Mouse (Mus musculus): ENCODE data around the gene Tpp2. TPM values are rescaled to one million over a fixed set of nuclear protein-coding genes. Genes with fewer than 3 reads are reported as not detected.
"Not testable (repeated sequence)": the region's sequence is repeated elsewhere in the genome, so short reads cannot be mapped to it uniquely, and the experiment has no call there.

Tpp2 gene
- polyA plus RNA-seq, 1 experiment from 2014 or later: 62.7 TPM

DNA sequence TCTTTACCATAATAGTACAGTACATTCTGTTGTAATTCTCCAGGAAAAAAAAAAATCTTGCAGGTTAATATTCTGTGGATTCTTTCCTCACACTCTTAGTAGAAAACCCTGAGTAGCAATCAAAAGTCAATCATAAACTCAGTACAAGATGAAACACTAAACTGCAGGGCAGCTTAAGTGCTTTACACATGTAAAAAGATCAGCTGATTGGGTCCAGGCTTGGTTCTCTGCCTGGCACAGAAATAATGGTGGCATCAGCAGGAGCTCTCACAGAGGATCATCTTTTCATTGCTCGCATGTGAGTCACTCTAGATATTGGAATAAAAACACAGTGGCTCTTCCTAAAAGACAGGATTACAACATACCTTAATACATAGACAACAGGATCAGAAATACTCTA lies 94.2 kb downstream of the Tpp2 start:
- no peaks in the 10 kb centered on the region for H3K27me3 ChIP-seq
- H3K4me2 ChIP-seq: no peak overlapping the region
- no peak overlapping the region for H3K9ac ChIP-seq
- H3K36me3 ChIP-seq: no peaks in the 10 kb centered on the region
- no peaks in the 10 kb centered on the region for H3K4me1 ChIP-seq
- no peak overlapping the region for H3K4me3 ChIP-seq
- H3K9me3 ChIP-seq: no peaks in the 10 kb centered on the region
- WGBS: 91% methylated on average over 1 of the region's 1 CpGs
- ATAC-seq (ENCODE audit: borderline replicate concordance, extremely low read depth, low FRiP score, low TSS enrichment): no peak
- no peak overlapping the region for H3K27ac ChIP-seq

- Histone ChIP-seq H3K27ac (no peak overlapping the region), H3K9ac (no peak overlapping the region), H3K4me2 (no peak overlapping the region), H3K27me3 (no peaks in the 10 kb centered on the region), H3K9me3 (no peaks in the 10 kb centered on the region), H3K36me3 (no peaks in the 10 kb centered on the region), H3K4me1 (no peaks in the 10 kb centered on the region), H3K4me3 (no peak overlapping the region)
- 51% methylated on average over 2 of the region's 2 CpGs for whole genome bisulfite sequencing
- ATAC-seq (ENCODE audit: borderline replicate concordance, extremely low read depth, low FRiP score, low TSS enrichment): no peak
These were observed 98.8 kb downstream of the Tpp2 start for GRCm38 (mm10) chr1:44032213-44032612.

- no peaks in the 10 kb centered on the region for H3K9me3 ChIP-seq
- H3K4me2 ChIP-seq: no peak overlapping the region
- no peak overlapping the region for H3K27ac ChIP-seq
- no peaks in the 10 kb centered on the region for H3K27me3 ChIP-seq
- H3K9ac ChIP-seq: no peak overlapping the region
- H3K4me1 ChIP-seq: no peaks in the 10 kb centered on the region
- WGBS: 77% methylated on average over 5 of the region's 5 CpGs
- no peaks in the 10 kb centered on the region for H3K36me3 ChIP-seq
- ATAC-seq (ENCODE audit: borderline replicate concordance, extremely low read depth, low FRiP score, low TSS enrichment): no peak
- H3K4me3 ChIP-seq: no peak overlapping the region
These were observed 99.5 kb downstream of the Tpp2 start for GRCm38 (mm10) chr1:44032948-44033347.

- H3K4me3 ChIP-seq: peak overlapping the region; percentile 43
- H3K9me3 ChIP-seq: no peaks in the 10 kb centered on the region
- H3K9ac ChIP-seq: peak overlapping the region; percentile 36
- no peaks in the 10 kb centered on the region for H3K27me3 ChIP-seq
- WGBS: 2% methylated on average over 17 of the region's 17 CpGs
- ATAC-seq (ENCODE audit: borderline replicate concordance, extremely low read depth, low FRiP score, low TSS enrichment): peak; percentile 55; the same call in 1 of the 2 replicates
- H3K4me2 ChIP-seq: peak overlapping the region; percentile 71
- H3K4me1 ChIP-seq: no peaks in the 10 kb centered on the region
- H3K27ac ChIP-seq: no peak overlapping the region
- no peaks in the 10 kb centered on the region for H3K36me3 ChIP-seq
These were observed 108.5 kb downstream of the Tpp2 start for GRCm38 (mm10) chr1:44041797-44042554.

GRCm38 (mm10) chr1:44042555-44042915 lies 109.1 kb downstream of the Tpp2 start:
- Histone ChIP-seq H3K27ac (no peak overlapping the region), H3K36me3 (no peaks in the 10 kb centered on the region), H3K4me2 (peak overlapping the region; percentile 71), H3K9me3 (no peaks in the 10 kb centered on the region), H3K4me3 (peak overlapping the region; percentile 43), H3K9ac (peak overlapping the region; percentile 36), H3K27me3 (no peaks in the 10 kb centered on the region), H3K4me1 (no peaks in the 10 kb centered on the region)
- 0% methylated on average over 6 of the region's 6 CpGs for WGBS
- no peak for ATAC-seq (ENCODE audit: borderline replicate concordance, extremely low read depth, low FRiP score, low TSS enrichment)

GRCm38 (mm10) chr1:44045689-44046088 lies 112.2 kb downstream of the Tpp2 start:
- not testable (repeated sequence) for H3K36me3 ChIP-seq; H3K9me3 ChIP-seq; H3K4me3 ChIP-seq; H3K4me1 ChIP-seq; H3K27me3 ChIP-seq; H3K27ac ChIP-seq; H3K4me2 ChIP-seq; H3K9ac ChIP-seq; ATAC-seq (ENCODE audit: borderline replicate concordance, extremely low read depth, low FRiP score, low TSS enrichment)
- WGBS: 82% methylated on average over 5 of the region's 5 CpGs

DNA sequence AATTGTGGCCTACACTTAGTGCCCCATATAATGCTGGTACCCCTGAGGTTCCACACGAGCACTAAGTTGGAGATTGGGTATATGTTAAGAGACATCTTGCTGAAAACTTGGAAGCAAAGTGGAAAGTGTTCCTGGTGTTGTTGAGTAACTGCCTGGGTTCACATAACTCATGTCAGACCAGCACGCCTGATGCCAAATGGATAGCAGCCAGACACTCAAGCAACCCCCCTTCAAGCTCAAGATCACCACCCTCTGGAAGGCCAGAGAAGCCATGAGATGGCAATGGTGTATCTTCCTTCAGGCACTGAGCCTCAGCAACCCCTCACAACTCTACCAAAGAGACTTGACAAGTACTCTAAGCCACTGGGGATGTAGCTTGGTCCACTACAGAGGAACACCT lies 113.1 kb downstream of the Tpp2 start:
- Histone ChIP-seq H3K4me2 (no peak overlapping the region), H3K9me3 (no peaks in the 10 kb centered on the region), H3K27ac (no peak overlapping the region), H3K36me3 (no peaks in the 10 kb centered on the region), H3K9ac (no peak overlapping the region), H3K4me1 (no peaks in the 10 kb centered on the region), H3K27me3 (no peaks in the 10 kb centered on the region), H3K4me3 (no peak overlapping the region)
- ATAC-seq (ENCODE audit: borderline replicate concordance, extremely low read depth, low FRiP score, low TSS enrichment): no peak
- 49% methylated on average over 2 of the region's 2 CpGs for WGBS

Small RNAs within 50 kb of the gene (microRNA-seq; reads per million reads assigned to microRNA genes)
- not detected for gene Gm24180

Other genes with a start within 250 kb of the Tpp2 start
- gene 1500015O10Rik, start 203.0 kb upstream of the Tpp2 start, polyA plus RNA-seq (2015; fragmentation: Nextera tagmentation; extraction: Ambion mirVana): 19.8 and 20.7 TPM in 2 replicates
- 27.7 and 29.2 TPM in 2 replicates for gene Uxs1, start 105.8 kb upstream of the Tpp2 start, polyA plus RNA-seq (2015; fragmentation: Nextera tagmentation; extraction: Ambion mirVana)
- gene Mettl21c, start 86.4 kb downstream of the Tpp2 start, polyA plus RNA-seq (2015; fragmentation: Nextera tagmentation; extraction: Ambion mirVana): 0.28 and 0.35 TPM in 2 replicates
- 0.14 and 0.15 TPM in 2 replicates for gene Gm8251, start 128.3 kb downstream of the Tpp2 start, polyA plus RNA-seq (2015; fragmentation: Nextera tagmentation; extraction: Ambion mirVana)
- 86.8 and 89.0 TPM in 2 replicates for gene Tex30, start 168.8 kb downstream of the Tpp2 start, polyA plus RNA-seq (2015; fragmentation: Nextera tagmentation; extraction: Ambion mirVana)
- gene Kdelc1, start 185.2 kb downstream of the Tpp2 start, polyA plus RNA-seq (2015; fragmentation: Nextera tagmentation; extraction: Ambion mirVana): 60.7 and 62.1 TPM in 2 replicates
- 18.9 and 19.2 TPM in 2 replicates for gene Bivm, start 185.3 kb downstream of the Tpp2 start, polyA plus RNA-seq (2015; fragmentation: Nextera tagmentation; extraction: Ambion mirVana)
- gene Ercc5, start 214.1 kb downstream of the Tpp2 start, polyA plus RNA-seq (2015; fragmentation: Nextera tagmentation; extraction: Ambion mirVana): 21.6 and 24.0 TPM in 2 replicates

Data from lung, embryonic 15.5 days (tissue).